Mouse (Mus musculus): ENCODE results near the gene Synpr.

- TF ChIP-seq ZNF384 (IDR thresholded peaks at IDR 0.05; ENCODE audit: low read depth, low read length) (no peak), MAX (IDR thresholded peaks at IDR 0.05; ENCODE audit: low read length) (no peak), POLR2A (IDR thresholded peaks at IDR 0.05; ENCODE audit: low read depth, low read length) (no peak), TBP (conservative IDR thresholded peaks at IDR 0.05; ENCODE audit: low read depth, low read length) (no peak), E2F4 (IDR thresholded peaks at IDR 0.05; ENCODE audit: insufficient replicate concordance, low read depth, low read length) (no peak), CTCF (conservative IDR thresholded peaks at IDR 0.05 in 1 of 2, IDR thresholded peaks at IDR 0.05 in 1 of 2; ENCODE audit: low read depth in 2 of 2, low read length in 2 of 2) (peak in 1 of 2 experiments; percentile 32; a peak in 1 of 4 replicates), CHD2 (IDR thresholded peaks at IDR 0.05; ENCODE audit: low read length) (no peak), MAFK (IDR thresholded peaks at IDR 0.05; ENCODE audit: insufficient replicate concordance, low read length) (no peak)
These were observed 59.7 kb downstream of the Synpr start for GRCm38 (mm10) chr14:13344240-13344639.

All from CH12.LX (cell line).